Mouse (Mus musculus): ENCODE data around the gene Gm3376. TPM values are rescaled to one million over a fixed set of nuclear protein-coding genes. Genes with fewer than 3 reads are reported as not detected.

Gene Gm3376
- not detected for polyA plus RNA-seq (2015; fragmentation: Illumina TruSeq; extraction: RNeasy Lipid Tissue Mini Kit (QIAGEN cat#74804); ENCODE audit: insufficient read depth, low read depth, low replicate concordance)

DNA sequence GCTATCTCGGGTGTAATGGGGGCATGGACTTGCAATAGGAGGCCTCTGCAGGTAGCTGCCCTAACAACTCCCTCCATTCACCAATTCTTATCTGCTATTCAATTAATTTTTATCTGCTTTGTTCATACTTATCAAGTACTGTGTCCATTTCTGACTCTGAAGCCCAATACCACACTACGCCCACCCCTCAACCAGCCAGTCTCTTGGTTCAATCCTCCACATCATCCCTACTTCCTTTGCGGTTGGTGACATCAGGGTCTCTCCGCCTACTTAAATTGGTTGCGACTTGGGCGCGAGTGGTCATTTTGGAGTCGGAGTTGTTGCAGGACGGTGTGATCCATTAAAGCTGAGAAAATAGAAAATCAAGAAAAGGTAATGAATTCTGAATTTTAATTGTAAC is at the start of gene Gm3376:
Gene Gm3376 (plus strand): TSS at position 301 of the 400 bp plus-strand sequence.

Data from pancreas, adult 10 weeks (tissue).